Mouse (Mus musculus): ENCODE measurements at regions not wholly inside any gene's neighbourhood (a gene's known extent, or its start where the extent isn't known, plus 50 kb on each side); places are given as distances from the start of the nearest gene placed in this dataset.

DNA sequence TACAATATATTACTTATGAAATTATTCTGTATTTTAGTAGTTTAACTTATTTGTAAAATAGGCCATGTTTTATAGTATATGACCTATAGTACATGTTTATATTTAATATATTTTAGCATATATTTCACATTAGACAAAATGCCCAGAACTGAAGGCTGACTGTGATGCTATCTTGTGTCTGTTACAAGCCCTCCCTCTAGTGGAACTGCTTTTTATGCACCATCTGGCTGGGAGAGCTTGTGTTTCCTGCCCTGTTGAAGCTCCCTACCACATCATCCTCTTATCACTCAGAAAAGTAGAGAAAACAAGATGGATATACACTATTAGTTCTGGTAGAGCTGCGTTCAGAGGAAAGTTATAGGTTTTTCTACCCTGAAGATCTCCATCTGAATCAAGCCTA is 185.7 kb upstream of the Pcdh17 start:
- WGBS: 71% methylated on average over 1 of the region's 1 CpGs
- Histone ChIP-seq H3K4me3 (ENCODE audit: low read depth, low read length) (no peak overlapping the region), H3K27me3 (replicated peaks; ENCODE audit: control insufficient read depth, insufficient read depth, low read length) (no peaks in the 10 kb centered on the region), H3K9ac (ENCODE audit: low read depth, low read length) (no peak overlapping the region), H3K4me2 (replicated peaks; ENCODE audit: low read depth) (no peak overlapping the region), H3K4me1 (replicated peaks; ENCODE audit: control insufficient read depth, insufficient read depth, low read length) (no peaks in the 10 kb centered on the region), H3K9me3 (ENCODE audit: control insufficient read depth) (no peaks in the 10 kb centered on the region), H3K36me3 (ENCODE audit: control insufficient read depth, insufficient read depth) (no peaks in the 10 kb centered on the region), H3K27ac (ENCODE audit: low read depth, low read length) (no peak overlapping the region)
- no peak for ATAC-seq
- TF ChIP-seq CTCF (IDR thresholded peaks at IDR 0.05; ENCODE audit: low read depth): peak; percentile 43

DNA sequence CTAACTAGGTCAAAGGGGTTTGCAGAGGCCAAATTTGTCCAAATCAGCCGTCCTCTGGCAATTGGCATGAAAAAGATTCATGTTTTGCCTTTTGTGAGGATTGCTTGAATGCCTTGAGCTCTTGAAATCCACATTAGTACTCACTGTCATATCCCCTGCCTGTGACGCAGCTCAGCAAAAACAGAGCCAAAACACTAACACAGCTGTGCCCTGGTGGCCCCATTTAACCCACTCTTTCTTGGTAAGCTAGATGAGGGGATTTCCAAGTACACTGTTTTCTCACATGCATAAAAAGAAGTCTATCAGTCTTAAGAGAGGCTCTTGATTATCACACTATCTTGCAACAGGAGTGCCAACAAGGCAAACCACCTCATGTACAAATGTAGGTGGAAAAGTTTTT is 184.7 kb upstream of the Pcdh17 start:
- Histone ChIP-seq H3K4me3 (ENCODE audit: low read depth, low read length) (no peak overlapping the region), H3K27ac (ENCODE audit: low read depth, low read length) (no peak overlapping the region), H3K4me2 (replicated peaks; ENCODE audit: low read depth) (no peak overlapping the region), H3K36me3 (ENCODE audit: control insufficient read depth, insufficient read depth) (no peaks in the 10 kb centered on the region), H3K4me1 (replicated peaks; ENCODE audit: control insufficient read depth, insufficient read depth, low read length) (no peaks in the 10 kb centered on the region), H3K27me3 (replicated peaks; ENCODE audit: control insufficient read depth, insufficient read depth, low read length) (no peaks in the 10 kb centered on the region), H3K9ac (ENCODE audit: low read depth, low read length) (no peak overlapping the region), H3K9me3 (ENCODE audit: control insufficient read depth) (no peaks in the 10 kb centered on the region)
- TF ChIP-seq CTCF (IDR thresholded peaks at IDR 0.05; ENCODE audit: low read depth): no peak
- 56% methylated on average over 2 of the region's 2 CpGs for WGBS
- no peak for ATAC-seq

DNA sequence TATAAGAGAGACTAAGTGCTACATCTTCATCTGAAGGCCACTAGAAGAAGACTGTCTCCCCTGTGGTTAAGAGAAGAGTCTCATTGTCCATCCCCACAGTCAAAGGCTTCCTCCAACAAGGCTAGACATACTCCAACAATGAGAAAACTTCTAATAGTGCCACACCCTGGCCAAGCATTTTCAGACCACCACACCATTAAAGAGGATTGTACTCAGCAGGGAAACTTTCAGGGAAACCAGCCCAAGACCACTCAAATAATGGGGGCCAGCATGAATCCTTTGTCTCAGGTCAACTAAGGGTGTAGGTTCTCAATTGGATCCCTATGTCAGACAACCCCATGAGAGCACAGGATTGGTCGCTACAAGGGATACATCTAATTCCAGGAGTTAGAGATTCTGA is 179.4 kb upstream of the Pcdh17 start:
- H3K36me3 ChIP-seq (ENCODE audit: control insufficient read depth, insufficient read depth): no peaks in the 10 kb centered on the region
- H3K4me2 ChIP-seq (replicated peaks; ENCODE audit: low read depth): no peak overlapping the region
- no peak for TF ChIP-seq CTCF (IDR thresholded peaks at IDR 0.05; ENCODE audit: low read depth)
- H3K4me1 ChIP-seq (replicated peaks; ENCODE audit: control insufficient read depth, insufficient read depth, low read length): no peaks in the 10 kb centered on the region
- H3K9ac ChIP-seq (ENCODE audit: low read depth, low read length): no peak overlapping the region
- no peak for ATAC-seq
- no peaks in the 10 kb centered on the region for H3K9me3 ChIP-seq (ENCODE audit: control insufficient read depth)
- H3K27me3 ChIP-seq (replicated peaks; ENCODE audit: control insufficient read depth, insufficient read depth, low read length): no peaks in the 10 kb centered on the region
- no peak overlapping the region for H3K4me3 ChIP-seq (ENCODE audit: low read depth, low read length)
- 95% methylated on average over 1 of the region's 1 CpGs for WGBS
- no peak overlapping the region for H3K27ac ChIP-seq (ENCODE audit: low read depth, low read length)

DNA sequence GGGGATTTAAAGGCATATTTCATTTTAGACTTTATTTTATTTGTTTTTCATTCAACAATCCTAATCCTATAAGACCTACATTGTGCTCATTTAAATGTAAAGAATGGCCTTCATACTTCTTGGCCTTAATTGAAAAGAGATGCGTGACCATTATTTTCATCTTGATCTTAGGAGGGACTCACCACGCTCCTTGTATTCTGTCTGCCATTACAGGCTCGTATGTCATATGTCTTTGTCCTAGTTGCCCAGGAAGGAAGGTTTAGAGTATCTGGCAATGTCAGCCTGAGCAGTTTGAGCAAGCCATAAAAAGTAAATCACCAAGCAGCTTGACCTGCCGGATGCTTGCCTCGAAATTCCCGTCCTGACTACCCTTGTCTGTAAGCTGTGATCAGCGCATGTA is 177.1 kb upstream of the Pcdh17 start:
- 82% methylated on average over 7 of the region's 7 CpGs for WGBS
- Histone ChIP-seq H3K4me1 (replicated peaks; ENCODE audit: control insufficient read depth, insufficient read depth, low read length) (no peaks in the 10 kb centered on the region), H3K36me3 (ENCODE audit: control insufficient read depth, insufficient read depth) (no peaks in the 10 kb centered on the region), H3K9ac (ENCODE audit: low read depth, low read length) (no peak overlapping the region), H3K4me2 (replicated peaks; ENCODE audit: low read depth) (no peak overlapping the region), H3K27me3 (replicated peaks; ENCODE audit: control insufficient read depth, insufficient read depth, low read length) (no peaks in the 10 kb centered on the region), H3K4me3 (ENCODE audit: low read depth, low read length) (no peak overlapping the region), H3K9me3 (ENCODE audit: control insufficient read depth) (no peaks in the 10 kb centered on the region), H3K27ac (ENCODE audit: low read depth, low read length) (no peak overlapping the region)
- ATAC-seq: no peak
- no peak for TF ChIP-seq CTCF (IDR thresholded peaks at IDR 0.05; ENCODE audit: low read depth)

DNA sequence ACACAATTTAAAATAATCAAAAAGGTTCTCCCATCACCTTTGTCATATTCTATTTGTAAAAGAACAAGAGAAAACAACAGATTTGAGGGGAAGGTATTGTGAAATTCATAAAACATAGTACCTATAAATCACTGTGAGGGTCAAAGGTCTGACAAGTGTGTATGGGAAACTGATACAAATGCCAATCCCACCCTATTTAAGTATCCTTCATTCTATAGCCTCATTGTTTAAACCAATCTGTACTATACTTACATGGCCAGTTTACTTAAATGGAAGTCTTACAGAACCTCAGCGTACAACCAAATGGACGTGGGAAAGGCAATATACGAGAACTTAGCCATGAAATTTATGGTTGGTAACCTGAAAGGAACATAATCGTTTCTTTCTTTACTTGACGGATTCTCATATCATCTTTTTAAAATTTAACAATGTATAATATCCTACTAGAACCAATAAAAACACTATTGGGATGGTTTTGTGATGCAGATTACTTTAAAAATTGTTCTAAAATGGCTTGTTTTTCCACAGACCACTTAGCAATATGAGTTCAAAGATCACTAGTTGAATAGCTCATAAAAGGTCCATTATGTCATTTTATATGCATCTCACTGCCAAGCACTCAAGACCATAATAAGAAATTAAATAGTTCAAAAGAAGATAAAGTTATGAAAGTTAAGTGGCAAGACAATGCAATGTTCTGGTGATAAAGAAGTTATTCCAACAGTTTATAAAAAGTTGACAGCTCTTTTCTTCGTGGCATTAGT is 159.7 kb upstream of the Pcdh17 start:
- H3K4me1 ChIP-seq (replicated peaks; ENCODE audit: control insufficient read depth, insufficient read depth, low read length): no peaks in the 10 kb centered on the region
- no peak for ATAC-seq
- H3K27ac ChIP-seq (ENCODE audit: low read depth, low read length): no peak overlapping the region
- H3K9me3 ChIP-seq (ENCODE audit: control insufficient read depth): no peaks in the 10 kb centered on the region
- no peak for TF ChIP-seq CTCF (IDR thresholded peaks at IDR 0.05; ENCODE audit: low read depth)
- 43% methylated on average over 6 of the region's 6 CpGs for WGBS
- no peaks in the 10 kb centered on the region for H3K36me3 ChIP-seq (ENCODE audit: control insufficient read depth, insufficient read depth)
- no peak overlapping the region for H3K4me2 ChIP-seq (replicated peaks; ENCODE audit: low read depth)
- no peaks in the 10 kb centered on the region for H3K27me3 ChIP-seq (replicated peaks; ENCODE audit: control insufficient read depth, insufficient read depth, low read length)
- no peak overlapping the region for H3K4me3 ChIP-seq (ENCODE audit: low read depth, low read length)
- no peak overlapping the region for H3K9ac ChIP-seq (ENCODE audit: low read depth, low read length)

DNA sequence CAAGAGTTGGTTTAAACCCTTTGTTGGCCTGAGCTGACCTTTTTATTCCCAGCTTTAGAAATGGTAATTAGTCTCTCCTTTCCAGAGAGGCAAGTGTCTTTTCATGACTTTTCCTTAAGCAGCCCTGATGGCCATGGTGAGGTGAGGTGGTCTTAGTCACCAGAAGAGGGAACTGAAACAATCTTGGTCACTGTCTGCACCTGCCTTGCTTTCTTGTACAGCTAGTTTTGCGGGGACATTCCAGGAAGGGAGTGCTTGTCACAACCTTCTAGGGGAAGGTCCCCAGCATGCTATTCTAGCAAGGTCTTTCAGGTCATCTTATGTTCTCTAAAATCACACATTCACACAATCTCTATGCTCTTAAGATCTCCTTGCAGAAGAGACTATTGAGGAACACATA is 122.6 kb upstream of the Pcdh17 start:
- H3K9me3 ChIP-seq (ENCODE audit: control insufficient read depth): no peaks in the 10 kb centered on the region
- H3K4me2 ChIP-seq (replicated peaks; ENCODE audit: low read depth): no peak overlapping the region
- no peak overlapping the region for H3K4me3 ChIP-seq (ENCODE audit: low read depth, low read length)
- no peak for TF ChIP-seq CTCF (IDR thresholded peaks at IDR 0.05; ENCODE audit: low read depth)
- H3K36me3 ChIP-seq (ENCODE audit: control insufficient read depth, insufficient read depth): no peaks in the 10 kb centered on the region
- no peaks in the 10 kb centered on the region for H3K4me1 ChIP-seq (replicated peaks; ENCODE audit: control insufficient read depth, insufficient read depth, low read length)
- 64% methylated on average over 1 of the region's 1 CpGs for whole genome bisulfite sequencing
- no peak overlapping the region for H3K27ac ChIP-seq (ENCODE audit: low read depth, low read length)
- H3K9ac ChIP-seq (ENCODE audit: low read depth, low read length): no peak overlapping the region
- no peaks in the 10 kb centered on the region for H3K27me3 ChIP-seq (replicated peaks; ENCODE audit: control insufficient read depth, insufficient read depth, low read length)
- no peak for ATAC-seq

DNA sequence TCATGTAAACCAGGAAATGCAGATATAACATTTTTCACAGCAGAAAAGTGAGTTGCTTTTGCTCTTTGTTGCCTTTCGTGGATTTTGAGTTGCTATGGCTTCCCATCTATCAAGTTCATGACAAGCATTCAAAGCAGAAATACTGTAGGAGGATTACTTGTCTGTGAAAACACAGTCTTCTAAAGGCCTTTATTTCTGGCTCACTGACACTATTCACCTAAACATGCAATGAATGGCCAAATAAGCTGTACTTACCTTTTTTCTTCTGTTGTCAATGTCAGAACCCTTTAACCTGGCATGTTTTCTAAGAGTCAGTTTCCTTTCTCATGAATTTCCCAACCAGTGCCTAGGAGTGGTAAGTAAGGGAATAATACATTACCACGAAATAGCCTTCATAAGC is 103.8 kb upstream of the Pcdh17 start:
- H3K4me2 ChIP-seq (replicated peaks; ENCODE audit: low read depth): no peak overlapping the region
- no peak overlapping the region for H3K4me3 ChIP-seq (ENCODE audit: low read depth, low read length)
- H3K27me3 ChIP-seq (replicated peaks; ENCODE audit: control insufficient read depth, insufficient read depth, low read length): no peaks in the 10 kb centered on the region
- no peaks in the 10 kb centered on the region for H3K9me3 ChIP-seq (ENCODE audit: control insufficient read depth)
- no peaks in the 10 kb centered on the region for H3K4me1 ChIP-seq (replicated peaks; ENCODE audit: control insufficient read depth, insufficient read depth, low read length)
- H3K9ac ChIP-seq (ENCODE audit: low read depth, low read length): no peak overlapping the region
- H3K27ac ChIP-seq (ENCODE audit: low read depth, low read length): no peak overlapping the region
- 73% methylated on average over 2 of the region's 2 CpGs for WGBS
- no peaks in the 10 kb centered on the region for H3K36me3 ChIP-seq (ENCODE audit: control insufficient read depth, insufficient read depth)
- no peak for TF ChIP-seq CTCF (IDR thresholded peaks at IDR 0.05; ENCODE audit: low read depth)
- no peak for ATAC-seq

Measured in intestine, postnatal 0 days (tissue).